ENCODE assay signal across 7 mouse cellular contexts in the genomic region with DNA sequence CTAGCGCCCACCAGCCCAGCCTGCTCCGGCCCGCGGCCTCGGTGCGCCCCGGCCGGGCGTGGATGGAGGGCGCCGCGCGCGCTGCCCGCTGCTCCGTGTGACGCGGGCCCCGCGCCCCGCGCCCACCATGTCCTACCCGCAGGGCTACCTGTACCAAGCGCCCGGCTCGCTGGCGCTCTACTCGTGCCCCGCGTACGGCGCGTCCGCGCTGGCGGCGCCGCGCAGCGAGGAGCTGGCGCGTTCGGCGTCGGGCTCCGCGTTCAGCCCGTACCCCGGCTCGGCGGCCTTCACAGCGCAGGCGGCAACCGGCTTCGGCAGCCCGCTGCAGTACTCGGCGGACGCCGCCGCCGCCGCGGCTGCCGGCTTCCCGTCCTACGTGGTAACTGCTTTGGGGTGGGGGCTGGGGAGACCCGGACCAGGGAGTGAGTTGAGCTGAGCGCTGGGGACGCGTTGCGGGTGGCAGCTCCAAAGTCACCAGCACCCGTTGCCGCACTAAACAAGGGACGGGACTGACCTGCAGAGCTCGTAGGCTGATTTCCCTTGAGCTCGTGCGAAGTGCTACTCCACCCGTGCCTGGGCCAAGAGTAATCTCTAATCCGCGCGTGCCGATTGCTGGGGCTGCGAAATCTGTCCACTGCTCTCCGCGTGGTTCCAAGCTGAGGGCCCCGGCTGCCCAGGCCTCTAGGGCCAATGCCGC. TPM values are rescaled to one million over a fixed set of nuclear protein-coding genes. Genes with fewer than 3 reads are reported as not detected.
A peak's percentile ranks its signal among the peaks of the same experiment; 100 is the strongest.
DNase-seq lines count a peak whose midpoint lies in the region; ATAC-seq and TF ChIP-seq lines count a peak whose summit lies in the region.

No protein-coding gene starts in this region.

- peaks cover 89% of the 10 kb centered on the region for H3K27me3 ChIP-seq in E14TG2a.4 (ENCODE audit: insufficient read depth, low read length)
- H3K27me3 ChIP-seq in heart, embryonic 11.5 days (ENCODE audit: control insufficient read depth, insufficient read depth, low read length), result peaks cover 85% of the 10 kb centered on the region
- peaks cover 93% of the 10 kb centered on the region for H3K27me3 ChIP-seq in limb, embryonic 12.5 days
- H3K27me3 ChIP-seq in small intestine, adult 2 months (ENCODE audit: control insufficient read depth, insufficient read depth, low read length), result peaks cover 64% of the 10 kb centered on the region

- under 1% methylated on average over 88 of the region's 88 CpGs for WGBS in heart, embryonic 11.5 days (ENCODE audit: insufficient replicate concordance)
- WGBS in limb, embryonic 12.5 days, result 0% methylated on average over 76 of the region's 88 CpGs
- 2% methylated on average over 87 of the region's 88 CpGs for WGBS in small intestine, adult 2 months

- peaks cover 44% of the 10 kb centered on the region for H3K4me1 ChIP-seq in E14TG2a.4 (replicated peaks; ENCODE audit: low read depth, low read length)
- H3K4me1 ChIP-seq in heart, embryonic 11.5 days (ENCODE audit: control insufficient read depth, insufficient read depth, low read length), result peaks cover 3% of the 10 kb centered on the region
- H3K4me1 ChIP-seq in limb, embryonic 12.5 days (replicated peaks), result peaks cover 42% of the 10 kb centered on the region
- H3K4me1 ChIP-seq in small intestine, adult 2 months (ENCODE audit: control insufficient read depth, insufficient read depth, insufficient read length, low read length), result peaks cover 3% of the 10 kb centered on the region; the same call in 1 of the 2 replicates

- H3K27ac ChIP-seq in heart, embryonic 11.5 days (ENCODE audit: low read depth, low read length), result peak overlapping the region; percentile 74
- H3K27ac ChIP-seq in limb, embryonic 12.5 days, result no peak overlapping the region
- no peak overlapping the region for H3K27ac ChIP-seq in small intestine, adult 2 months (ENCODE audit: insufficient read depth, low read depth, low read length)

- peak overlapping the region; percentile 90 for H3K4me2 ChIP-seq in heart, embryonic 11.5 days
- peak overlapping the region; percentile 90 for H3K4me2 ChIP-seq in limb, embryonic 12.5 days

- peak overlapping the region; percentile 79 for H3K4me3 ChIP-seq in E14TG2a.4 (replicated peaks; ENCODE audit: low read length)
- peak overlapping the region; percentile 73 for H3K4me3 ChIP-seq in heart, embryonic 11.5 days (ENCODE audit: low read depth, low read length)
- peak overlapping the region; percentile 60 for H3K4me3 ChIP-seq in limb, embryonic 12.5 days (replicated peaks)
- peak overlapping the region; percentile 41 for H3K4me3 ChIP-seq in small intestine, adult 2 months (ENCODE audit: low read depth, low read length)

- TF ChIP-seq POLR2A in small intestine, adult 2 months (IDR thresholded peaks at IDR 0.05; ENCODE audit: low read depth, low read length), result no peak

- DNase-seq in Muller cell, postnatal 12 days (ENCODE audit: inconsistent ontology term), result peak; percentile 30
- no peak for DNase-seq in thymus, adult 18-20 months
- no peak for DNase-seq in gastrocnemius, adult 8-10 months (ENCODE audit: low spot score in 2 of 2)

- H3K9me3 ChIP-seq in E14TG2a.4 (ENCODE audit: low read length), result no peaks in the 10 kb centered on the region
- H3K9me3 ChIP-seq in heart, embryonic 11.5 days (replicated peaks; ENCODE audit: control insufficient read depth, low read length), result no peaks in the 10 kb centered on the region
- no peaks in the 10 kb centered on the region for H3K9me3 ChIP-seq in limb, embryonic 12.5 days

- H3K9ac ChIP-seq in heart, embryonic 11.5 days (ENCODE audit: low read depth, low read length), result peak overlapping the region; percentile 79
- peak overlapping the region; percentile 70 for H3K9ac ChIP-seq in limb, embryonic 12.5 days (replicated peaks)

- H3K36me3 ChIP-seq in E14TG2a.4 (ENCODE audit: insufficient read depth, low read length), result no peaks in the 10 kb centered on the region
- H3K36me3 ChIP-seq in heart, embryonic 11.5 days (ENCODE audit: control insufficient read depth, insufficient read depth, low read length), result no peaks in the 10 kb centered on the region
- H3K36me3 ChIP-seq in limb, embryonic 12.5 days, result no peaks in the 10 kb centered on the region
- no peaks in the 10 kb centered on the region for H3K36me3 ChIP-seq in small intestine, adult 2 months (ENCODE audit: control insufficient read depth, insufficient read depth, low read length)

- peak; percentile 16 for ATAC-seq in heart, embryonic 11.5 days (replicated peaks; ENCODE audit: insufficient number of reproducible peaks, low FRiP score, low TSS enrichment)
- ATAC-seq in limb, embryonic 12.5 days (ENCODE audit: insufficient number of reproducible peaks, insufficient read depth, low FRiP score, low TSS enrichment, low read depth), result peak; percentile 54

- TF ChIP-seq CTCF in E14TG2a.4 (conservative IDR thresholded peaks at IDR 0.05; ENCODE audit: low read length), result no peak
- no peak for TF ChIP-seq CTCF in small intestine, adult 2 months (IDR thresholded peaks at IDR 0.05; ENCODE audit: extremely low read depth, insufficient read length, insufficient replicate concordance, low read depth, low read length)

RNA-seq across cellular contexts. Expression of gene Irx2, which starts 0.5 kb away (rescaled TPM):
- polyA plus RNA-seq in heart, embryonic 11.5 days (2014; fragmentation: Nextera tagmentation; extraction: Ambion mirVana), result 11.0 and 13.3 TPM in 2 replicates
- polyA plus RNA-seq in limb, embryonic 12.5 days (2016; fragmentation: Nextera tagmentation; extraction: Ambion mirVana), result 8.7 and 9.5 TPM in 2 replicates
- polyA plus RNA-seq in small intestine, adult 2 months (2012; rRNA removed), result 0.51 TPM in 1 of 2 replicates, not detected in the other
- under 1 TPM in 1 of 4 experiments, not detected in 3; 0.12 TPM for total RNA-seq in gastrocnemius, adult 8-10 months (2022)
